Mouse (Mus musculus) kidney, adult 11 months (tissue): ENCODE measurements around the gene Tfpi.
"Not testable (repeated sequence)": the region's sequence is repeated elsewhere in the genome, so short reads cannot be mapped to it uniquely, and the experiment has no call there.

Experiments
- DNase-seq: peaks from one replicate; pipeline ENCODE4 v3.0.0; 2022

Tfpi gene

GRCm38 (mm10) chr2:84476577-84476976 is at the start of gene Tfpi:
Gene Tfpi (minus strand): TSS chr2:84476775.
- no peak for DNase-seq

GRCm38 (mm10) chr2:84526221-84526620 is 49.6 kb upstream of the Tfpi start:
- no peak for DNase-seq

DNA sequence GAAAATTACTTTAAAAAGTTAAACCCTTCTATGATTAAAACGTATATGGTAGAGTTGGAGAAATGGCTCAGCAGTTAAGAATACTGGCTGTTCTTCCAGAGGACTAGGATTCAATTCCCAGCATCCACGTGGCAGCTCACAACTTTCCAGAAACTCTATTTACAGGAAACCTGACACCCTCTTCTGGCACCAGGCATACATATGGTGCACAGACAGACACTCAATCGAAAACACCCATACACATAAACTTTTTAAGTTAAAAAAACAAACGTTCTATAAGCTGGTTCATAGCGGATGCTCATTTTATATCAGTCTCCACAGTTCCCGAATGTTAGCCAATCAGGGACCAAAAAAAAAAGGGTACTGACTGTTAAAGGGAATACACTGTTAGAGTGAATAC is 49.2 kb upstream of the Tfpi start:
- DNase-seq = no peak

DNA sequence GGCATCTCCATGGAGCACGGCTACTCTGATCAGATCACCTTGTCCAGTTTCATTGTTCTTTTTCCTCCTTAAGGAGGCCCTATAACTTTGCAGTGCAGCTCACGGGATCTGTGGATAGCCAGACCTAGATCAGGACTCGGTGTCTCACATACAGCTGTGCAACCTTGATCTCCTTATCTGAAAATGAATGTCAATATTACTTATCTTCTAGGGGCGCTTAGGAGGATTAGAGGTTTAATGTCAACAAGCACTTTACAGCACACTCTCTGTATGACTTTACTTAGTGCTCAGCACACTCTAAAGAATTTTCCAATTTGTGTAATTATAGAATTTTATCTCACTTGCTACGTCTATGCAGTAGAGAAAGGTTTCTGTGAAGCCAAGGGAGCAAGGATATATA is 48.5 kb upstream of the Tfpi start:
- DNase-seq = no peak

DNA sequence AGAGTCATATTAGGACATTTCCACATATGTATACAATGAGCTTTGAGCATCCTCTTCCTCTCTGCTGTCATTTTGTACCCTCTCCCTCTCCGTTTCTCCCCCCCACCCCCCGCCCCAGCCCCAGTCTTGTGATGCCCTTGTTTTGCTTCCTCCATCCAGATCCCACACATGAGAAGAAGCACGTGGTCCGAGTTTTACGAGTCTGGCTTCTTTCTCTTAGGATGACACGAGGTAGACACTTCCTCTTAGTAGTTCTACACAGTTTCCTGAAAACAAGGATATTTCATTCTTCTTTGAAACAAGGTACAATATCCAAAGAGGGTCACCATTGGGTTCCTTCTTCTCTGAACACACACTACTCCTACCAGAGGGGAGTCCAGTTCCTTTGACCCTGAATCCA is 47.4 kb upstream of the Tfpi start:
- no peak for DNase-seq

GRCm38 (mm10) chr2:84523103-84523865 is 46.7 kb upstream of the Tfpi start:
- no peak for DNase-seq

DNA sequence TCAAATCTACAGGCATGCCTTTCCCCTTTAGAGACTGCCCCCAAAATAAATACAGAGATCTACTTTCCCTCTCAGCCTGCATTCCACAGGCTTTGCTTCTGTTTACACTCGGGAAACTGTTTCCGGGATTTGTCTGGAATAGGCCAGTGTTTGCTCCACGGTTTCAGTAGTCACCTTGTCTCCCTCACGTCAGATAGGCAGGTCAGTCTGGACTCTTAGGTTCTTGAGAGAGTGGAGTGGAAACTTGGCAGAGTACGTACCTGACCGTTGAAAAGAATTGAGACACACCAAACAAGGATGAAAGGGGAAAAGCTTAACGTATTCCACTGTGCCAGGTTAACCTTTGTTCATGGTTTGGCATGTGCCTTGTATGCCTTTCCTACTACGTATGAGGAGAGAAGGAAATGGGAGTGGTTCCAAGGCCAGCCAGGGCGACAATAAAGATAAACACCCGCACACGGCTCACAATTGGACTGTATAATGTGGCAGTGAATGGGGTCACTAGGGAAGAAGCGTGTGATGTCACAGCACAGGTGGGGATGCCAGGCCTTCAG is 43.0 kb upstream of the Tfpi start:
- DNase-seq = peak; percentile 13

DNA sequence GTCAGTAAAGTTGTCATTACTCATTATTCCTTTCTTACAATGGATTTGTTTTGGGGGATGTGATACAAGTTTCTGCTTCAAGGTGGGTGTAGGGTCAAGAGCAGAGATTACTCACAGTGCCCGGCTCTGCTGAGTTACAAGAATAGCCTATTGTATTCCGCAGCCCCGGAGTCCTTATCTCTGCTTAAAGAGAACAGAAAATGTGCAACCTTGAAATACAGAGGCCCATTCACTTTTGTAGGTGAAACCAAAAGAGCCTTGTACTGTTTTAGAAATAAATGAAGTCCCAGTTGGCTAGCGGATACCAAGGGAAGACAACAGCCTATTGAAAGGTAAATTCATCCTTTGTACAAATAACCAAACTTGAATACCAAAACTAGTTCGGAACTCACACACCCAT is 42.2 kb upstream of the Tfpi start:
- DNase-seq = no peak

- DNase-seq = no peak
These were observed 36.7 kb upstream of the Tfpi start for GRCm38 (mm10) chr2:84513281-84513680.

- no peak for DNase-seq
These were observed 34.9 kb upstream of the Tfpi start for GRCm38 (mm10) chr2:84511508-84511907.

DNA sequence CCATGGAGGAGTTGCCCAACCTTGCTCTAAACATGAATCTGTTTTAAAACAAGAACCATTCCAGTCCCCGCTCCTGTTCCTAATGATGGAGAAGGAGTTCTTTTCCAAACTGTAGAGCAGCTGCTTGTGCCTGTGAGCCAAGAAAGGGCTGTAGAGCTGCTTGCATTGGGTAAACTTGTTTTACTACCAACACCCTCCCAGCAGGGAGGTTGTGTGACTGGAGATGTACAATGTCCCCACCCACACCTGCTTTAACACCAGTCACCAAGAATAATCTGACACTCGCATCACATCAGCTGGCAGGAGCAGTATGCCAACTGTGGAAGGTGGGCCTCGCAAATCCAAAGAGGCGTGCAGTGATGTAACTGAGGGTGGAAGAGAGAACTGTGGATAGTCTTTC is 34.5 kb upstream of the Tfpi start:
- DNase-seq = no peak

DNA sequence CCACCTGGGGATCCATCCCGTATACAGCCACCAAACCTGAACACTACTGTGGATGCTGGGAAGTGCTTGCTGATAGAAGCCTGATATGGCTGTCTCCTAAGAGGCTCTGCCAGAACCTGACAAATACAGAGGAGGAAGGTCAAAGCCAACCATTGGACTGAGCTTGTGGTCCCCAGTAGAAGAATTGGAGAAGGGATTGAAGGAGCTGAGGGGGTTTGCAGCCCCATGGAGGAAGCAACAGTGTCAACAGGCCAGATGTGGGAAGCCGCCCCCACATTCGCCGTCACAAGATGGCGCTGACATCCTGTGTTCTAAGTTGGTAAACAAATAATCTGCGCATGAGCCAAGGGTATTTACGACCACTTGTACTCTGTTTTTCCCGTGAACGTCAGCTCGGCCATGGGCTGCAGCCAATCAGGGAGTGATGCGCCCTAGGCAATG is 28.4 kb upstream of the Tfpi start:
- not testable (repeated sequence) for DNase-seq

DNA sequence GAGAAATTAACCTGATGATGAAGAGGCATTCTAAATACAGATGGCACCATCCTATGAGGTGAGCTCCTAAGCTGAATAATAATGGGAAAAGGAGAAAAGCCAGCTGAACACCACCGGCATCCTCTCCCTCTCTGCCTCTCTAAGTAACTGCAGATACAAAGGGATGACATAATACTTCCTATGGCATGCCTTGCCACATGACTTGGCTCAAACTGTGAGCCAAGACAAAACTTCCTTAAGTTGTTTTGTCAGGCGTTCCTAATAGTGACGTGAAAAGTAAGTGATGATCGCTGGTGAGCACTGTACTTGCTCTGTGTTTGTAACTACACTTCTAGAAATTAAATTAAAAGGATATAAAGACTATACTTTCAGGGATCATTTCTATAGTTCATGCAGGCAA is 27.7 kb upstream of the Tfpi start:
- DNase-seq = no peak

- DNase-seq = no peak
These were observed 22.3 kb upstream of the Tfpi start for GRCm38 (mm10) chr2:84498921-84499320.

DNA sequence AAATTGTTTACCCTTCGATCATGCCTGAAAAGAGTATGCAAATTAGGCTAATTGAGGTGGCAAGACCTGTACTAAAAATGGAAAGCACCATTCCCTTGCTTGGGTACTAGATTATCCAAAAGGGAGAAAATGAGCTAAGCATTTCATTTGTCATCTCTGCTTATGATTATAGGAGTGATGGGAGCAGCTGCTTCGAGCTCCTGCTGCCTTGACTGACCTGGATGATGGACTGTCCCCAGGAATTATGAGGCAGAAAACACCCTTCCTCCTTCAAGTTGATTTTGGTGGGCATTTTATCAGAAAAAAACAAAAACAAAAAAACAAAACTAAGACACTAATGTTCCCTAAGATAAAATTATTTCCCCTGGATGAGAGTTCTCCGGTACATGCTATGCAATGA is 18.5 kb upstream of the Tfpi start:
- DNase-seq = no peak

- DNase-seq = no peak
These were observed 17.1 kb upstream of the Tfpi start for GRCm38 (mm10) chr2:84493626-84494025.

DNA sequence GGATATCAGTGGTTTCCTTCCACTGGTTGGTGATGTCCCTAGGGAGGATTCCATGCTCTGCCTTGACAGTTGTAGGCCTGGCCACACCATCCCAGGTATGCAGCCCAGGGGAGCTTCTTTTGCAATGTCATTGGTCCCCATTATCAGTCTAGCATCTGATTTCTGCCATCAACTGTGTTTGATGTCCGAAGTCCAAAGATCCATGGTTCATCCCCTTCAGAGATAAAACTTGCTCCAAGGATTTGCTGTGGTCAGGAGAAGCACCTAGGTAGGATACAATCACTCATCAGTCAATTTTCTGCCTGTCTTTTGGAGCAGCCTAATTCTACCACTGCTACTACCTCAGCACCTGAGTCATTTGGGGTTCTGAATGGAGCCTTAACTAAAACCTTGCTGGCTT is 15.1 kb upstream of the Tfpi start:
- DNase-seq = no peak

DNA sequence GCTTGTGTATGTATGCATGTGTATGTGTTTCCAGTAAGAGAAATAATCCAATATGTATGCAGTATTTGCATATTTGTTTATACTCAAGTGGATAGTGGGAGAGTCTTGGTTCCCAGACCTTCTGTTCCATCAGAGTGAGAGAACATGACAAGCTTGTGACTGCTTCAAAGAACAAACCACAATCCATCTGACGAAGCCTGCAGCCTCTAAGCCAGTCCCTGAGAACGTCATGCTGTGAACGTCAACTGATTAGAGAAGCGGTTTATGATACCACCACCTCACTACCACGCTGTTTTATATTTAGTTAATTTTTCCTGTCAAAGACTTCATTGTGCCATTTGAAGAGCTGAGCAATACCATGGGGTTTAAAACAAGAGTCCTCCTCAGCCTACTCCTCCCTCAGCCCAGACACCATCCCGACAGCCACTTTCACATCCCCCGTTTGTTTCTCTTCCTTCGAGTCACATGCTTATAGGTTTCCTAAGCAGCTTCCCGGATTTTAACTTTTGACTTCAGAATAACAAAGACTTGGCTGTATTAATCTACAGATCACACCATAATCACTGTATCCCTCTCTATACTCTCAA is 11.2 kb upstream of the Tfpi start:
- no peak for DNase-seq

- DNase-seq = peak; percentile 7
These were observed 5.3 kb upstream of the Tfpi start for GRCm38 (mm10) chr2:84481863-84482262.

GRCm38 (mm10) chr2:84479036-84479435 is 2.5 kb upstream of the Tfpi start:
- DNase-seq = no peak

- no peak for DNase-seq
These were observed 1.2 kb upstream of the Tfpi start for GRCm38 (mm10) chr2:84477759-84478158.

GRCm38 (mm10) chr2:84476131-84476530 is 444 bp downstream of the Tfpi start:
- DNase-seq = no peak

GRCm38 (mm10) chr2:84475601-84476000 is 974 bp downstream of the Tfpi start:
- no peak for DNase-seq

DNA sequence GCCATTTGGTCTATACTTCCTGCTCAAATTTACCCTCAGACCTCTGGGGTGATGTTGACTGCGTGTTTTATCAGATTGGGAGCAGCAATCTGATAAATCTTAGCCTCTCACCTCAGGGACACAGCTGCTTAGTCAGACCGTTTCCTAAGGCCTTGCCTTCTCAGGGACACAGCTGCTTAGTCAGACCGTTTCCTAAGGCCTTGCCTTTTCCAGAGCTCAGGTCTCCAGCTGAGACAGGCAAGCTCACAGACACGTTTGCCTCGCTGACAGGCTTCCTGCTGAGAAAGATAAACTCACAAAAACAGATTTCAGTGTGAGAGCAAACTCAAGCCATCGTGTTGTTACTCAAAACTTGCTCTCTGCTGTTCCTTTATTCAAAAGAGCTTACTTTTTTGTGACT is 1.9 kb downstream of the Tfpi start:
- no peak for DNase-seq
